Mouse (Mus musculus) forebrain, embryonic 10.5 days (tissue): ENCODE measurements around the gene Epha2. TPM values are rescaled to one million over a fixed set of nuclear protein-coding genes. Genes with fewer than 3 reads are reported as not detected.

Source experiments
- DNase-seq: peaks from one replicate; pipeline ENCODE4 v3.0.0-alpha.2; 2017; ENCODE audit warnings: low spot score; ENCODE audit errors: extremely low spot score
- H3K27ac ChIP-seq: fragments of 300-500 bp; sonication (generic); 2 replicates; pipeline ENCODE4 v1.5.1; 2016; ENCODE audit warnings: mild to moderate bottlenecking
- H3K27me3 ChIP-seq: fragments of 300-500 bp; sonication (generic); 2 replicates; pipeline ENCODE4 v1.6.1; 2016; ENCODE audit warnings: mild to moderate bottlenecking; ENCODE audit not compliant: poor library complexity, severe bottlenecking
- H3K36me3 ChIP-seq: fragments of 300-500 bp; sonication (generic); replicated peaks from 2 replicates; pipeline ENCODE4 v1.6.1; 2016; ENCODE audit warnings: mild to moderate bottlenecking, moderate library complexity
- H3K4me1 ChIP-seq: fragments of 300-500 bp; sonication (generic); 2 replicates; pipeline ENCODE4 v1.6.1; 2016
- H3K4me3 ChIP-seq: fragments of 300-500 bp; sonication (generic); 2 replicates; pipeline ENCODE4 v1.5.1; 2016; ENCODE audit warnings: mild to moderate bottlenecking, moderate library complexity
- H3K9me3 ChIP-seq: fragments of 300-500 bp; sonication (generic); 2 replicates; pipeline ENCODE4 v1.6.1; 2016; ENCODE audit warnings: mild to moderate bottlenecking, moderate library complexity
- WGBS: fragments of 180-500 bp; shearing (Covaris S2); methylation state at CpG from one replicate; pipeline ENCODE4 v1.1.7; 2016; 5-methylcytosine and 5-hydroxymethylcytosine counted together
- polyA plus RNA-seq: library from polyadenylated mRNA; unstranded; fragments of >200 nt; fragmentation: Nextera tagmentation; extraction: Ambion mirVana; gene quantifications from 2 replicates; pipeline ENCODE4 v1.2.1, GENCODE M21; 2016

Gene Epha2
- polyA plus RNA-seq, 1 experiment from 2014 or later, result 3.7 TPM

GRCm38 (mm10) chr4:141327075-141327474, 26.0 kb downstream of the Epha2 start:
- H3K27ac ChIP-seq, result peak overlapping the region; percentile 22; the same call in 1 of the 2 replicates
- H3K27me3 ChIP-seq, result no peaks in the 10 kb centered on the region
- H3K36me3 ChIP-seq, result peaks cover 46% of the 10 kb centered on the region
- WGBS, result 75% methylated on average over 4 of the region's 4 CpGs
- DNase-seq, result no peak
- no peak overlapping the region for H3K4me3 ChIP-seq
- no peaks in the 10 kb centered on the region for H3K9me3 ChIP-seq
- H3K4me1 ChIP-seq, result peaks cover 24% of the 10 kb centered on the region

GRCm38 (mm10) chr4:141328742-141329141, 27.7 kb downstream of the Epha2 start:
- H3K4me3 ChIP-seq, result no peak overlapping the region
- no peaks in the 10 kb centered on the region; the same call in 1 of the 2 replicates for H3K27me3 ChIP-seq
- DNase-seq, result no peak
- 87% methylated on average over 9 of the region's 9 CpGs for WGBS
- H3K27ac ChIP-seq, result no peak overlapping the region
- H3K4me1 ChIP-seq, result peaks cover 34% of the 10 kb centered on the region
- no peaks in the 10 kb centered on the region for H3K9me3 ChIP-seq
- H3K36me3 ChIP-seq, result peaks cover 29% of the 10 kb centered on the region

GRCm38 (mm10) chr4:141329968-141330367, 28.9 kb downstream of the Epha2 start:
- 75% methylated on average over 12 of the region's 12 CpGs for WGBS
- peaks cover 47% of the 10 kb centered on the region for H3K4me1 ChIP-seq

GRCm38 (mm10) chr4:141331446-141331845, 30.4 kb downstream of the Epha2 start:
- Histone ChIP-seq H3K9me3 (no peaks in the 10 kb centered on the region), H3K27ac (no peak overlapping the region), H3K27me3 (no peaks in the 10 kb centered on the region; the same call in 1 of the 2 replicates), H3K4me3 (no peak overlapping the region), H3K36me3 (peaks cover 14% of the 10 kb centered on the region), H3K4me1 (peaks cover 51% of the 10 kb centered on the region)
- no peak for DNase-seq
- 97% methylated on average over 2 of the region's 2 CpGs for WGBS

More at GRCm38 (mm10) chr4:141329968-141330367, 28.9 kb downstream of the Epha2 start:
- Histone ChIP-seq H3K27ac (0 out of 2 replicates have a peak overlapping the region, but pooled peaks have one; percentile 48), H3K36me3 (peaks cover 17% of the 10 kb centered on the region), H3K4me3 (no peak overlapping the region), H3K9me3 (no peaks in the 10 kb centered on the region), H3K27me3 (no peaks in the 10 kb centered on the region; the same call in 1 of the 2 replicates)
- no peak for DNase-seq

GRCm38 (mm10) chr4:141332258-141332657, 31.2 kb downstream of the Epha2 start:
- peaks cover 46% of the 10 kb centered on the region for H3K4me1 ChIP-seq
- 82% methylated on average over 7 of the region's 7 CpGs for WGBS
- 0 out of 2 replicates have a peak overlapping the region, but pooled peaks have one; percentile 91 for H3K27ac ChIP-seq
- H3K9me3 ChIP-seq, result no peaks in the 10 kb centered on the region
- H3K36me3 ChIP-seq, result peaks cover 11% of the 10 kb centered on the region
- DNase-seq, result no peak
- H3K27me3 ChIP-seq, result no peaks in the 10 kb centered on the region; the same call in 1 of the 2 replicates
- no peak overlapping the region for H3K4me3 ChIP-seq

- H3K9me3 ChIP-seq, result no peaks in the 10 kb centered on the region
- H3K4me3 ChIP-seq, result 0 out of 2 replicates have a peak overlapping the region, but pooled peaks have one; percentile 6
- DNase-seq, result no peak
- H3K4me1 ChIP-seq, result peaks cover 67% of the 10 kb centered on the region
- peaks cover 15% of the 10 kb centered on the region for H3K27me3 ChIP-seq
- peak overlapping the region; percentile 91 for H3K27ac ChIP-seq
- 38% methylated on average over 5 of the region's 5 CpGs for WGBS
- H3K36me3 ChIP-seq, result no peaks in the 10 kb centered on the region
Measured at GRCm38 (mm10) chr4:141334695-141335094, 33.7 kb downstream of the Epha2 start.

- H3K4me1 ChIP-seq, result peaks cover 70% of the 10 kb centered on the region
- H3K4me3 ChIP-seq, result 0 out of 2 replicates have a peak overlapping the region, but pooled peaks have one; percentile 6
- H3K36me3 ChIP-seq, result no peaks in the 10 kb centered on the region
- H3K27ac ChIP-seq, result peak overlapping the region; percentile 91
- 0% methylated on average over 3 of the region's 3 CpGs for WGBS
- peak; percentile 86 for DNase-seq
- peaks cover 21% of the 10 kb centered on the region for H3K27me3 ChIP-seq
- H3K9me3 ChIP-seq, result no peaks in the 10 kb centered on the region
Measured at GRCm38 (mm10) chr4:141335263-141335796, 34.3 kb downstream of the Epha2 start.

GRCm38 (mm10) chr4:141336196-141336595, 35.2 kb downstream of the Epha2 start:
- Histone ChIP-seq H3K27ac (peak overlapping the region; percentile 91), H3K4me1 (peaks cover 77% of the 10 kb centered on the region), H3K4me3 (no peak overlapping the region), H3K9me3 (no peaks in the 10 kb centered on the region), H3K36me3 (no peaks in the 10 kb centered on the region), H3K27me3 (peaks cover 30% of the 10 kb centered on the region)
- no peak for DNase-seq
- 68% methylated on average over 6 of the region's 6 CpGs for WGBS

GRCm38 (mm10) chr4:141337986-141338385, 36.9 kb downstream of the Epha2 start:
- DNase-seq, result peak; percentile 30
- Histone ChIP-seq H3K27ac (peak overlapping the region; percentile 81), H3K36me3 (no peaks in the 10 kb centered on the region), H3K9me3 (no peaks in the 10 kb centered on the region), H3K4me3 (no peak overlapping the region), H3K27me3 (peaks cover 33% of the 10 kb centered on the region), H3K4me1 (peaks cover 82% of the 10 kb centered on the region)
- 34% methylated on average over 6 of the region's 6 CpGs for WGBS

GRCm38 (mm10) chr4:141338853-141339252, 37.8 kb downstream of the Epha2 start:
- Histone ChIP-seq H3K4me1 (peaks cover 73% of the 10 kb centered on the region), H3K27me3 (peaks cover 33% of the 10 kb centered on the region), H3K4me3 (peak overlapping the region; percentile 14; the same call in 1 of the 2 replicates), H3K27ac (peak overlapping the region; percentile 81), H3K9me3 (no peaks in the 10 kb centered on the region), H3K36me3 (no peaks in the 10 kb centered on the region)
- 12% methylated on average over 1 of the region's 1 CpGs for WGBS
- no peak for DNase-seq

- H3K9me3 ChIP-seq, result no peaks in the 10 kb centered on the region
- peaks cover 33% of the 10 kb centered on the region for H3K27me3 ChIP-seq
- no peaks in the 10 kb centered on the region for H3K36me3 ChIP-seq
- 69% methylated on average over 7 of the region's 7 CpGs for WGBS
- no peak overlapping the region for H3K4me3 ChIP-seq
- no peak for DNase-seq
- H3K4me1 ChIP-seq, result peaks cover 47% of the 10 kb centered on the region
- no peak overlapping the region for H3K27ac ChIP-seq
Measured at GRCm38 (mm10) chr4:141341477-141341876, 40.4 kb downstream of the Epha2 start.

GRCm38 (mm10) chr4:141343515-141343914, 42.5 kb downstream of the Epha2 start:
- Histone ChIP-seq H3K9me3 (no peaks in the 10 kb centered on the region), H3K27ac (no peak overlapping the region), H3K4me3 (no peak overlapping the region), H3K36me3 (no peaks in the 10 kb centered on the region), H3K27me3 (peaks cover 23% of the 10 kb centered on the region), H3K4me1 (peaks cover 46% of the 10 kb centered on the region)
- DNase-seq, result no peak
- 75% methylated on average over 7 of the region's 7 CpGs for WGBS

GRCm38 (mm10) chr4:141345219-141345618, 44.2 kb downstream of the Epha2 start:
- 95% methylated on average over 12 of the region's 12 CpGs for WGBS
- peaks cover 13% of the 10 kb centered on the region; the same call in 1 of the 2 replicates for H3K27me3 ChIP-seq
- H3K36me3 ChIP-seq, result no peaks in the 10 kb centered on the region
- H3K27ac ChIP-seq, result no peak overlapping the region
- H3K9me3 ChIP-seq, result no peaks in the 10 kb centered on the region
- H3K4me1 ChIP-seq, result peaks cover 36% of the 10 kb centered on the region
- H3K4me3 ChIP-seq, result no peak overlapping the region
- DNase-seq, result no peak
